Mouse (Mus musculus) kidney, postnatal 25 days (tissue): ENCODE data around the gene Actr5.

Experiments
- DNase-seq, 2 experiments: peaks; one replicate each; pipeline ENCODE4 v3.0.0; 2021; ENCODE audit warnings: mixed read lengths in 2 of 2

Gene Actr5

GRCm38 (mm10) chr2:158614418-158614955 is 10.2 kb upstream of the Actr5 start:
- no peak for DNase-seq

GRCm38 (mm10) chr2:158615161-158615680 is 9.5 kb upstream of the Actr5 start:
- DNase-seq = no peak

- DNase-seq = no peak
Observed at GRCm38 (mm10) chr2:158615702-158616101, 9.0 kb upstream of the Actr5 start.

DNA sequence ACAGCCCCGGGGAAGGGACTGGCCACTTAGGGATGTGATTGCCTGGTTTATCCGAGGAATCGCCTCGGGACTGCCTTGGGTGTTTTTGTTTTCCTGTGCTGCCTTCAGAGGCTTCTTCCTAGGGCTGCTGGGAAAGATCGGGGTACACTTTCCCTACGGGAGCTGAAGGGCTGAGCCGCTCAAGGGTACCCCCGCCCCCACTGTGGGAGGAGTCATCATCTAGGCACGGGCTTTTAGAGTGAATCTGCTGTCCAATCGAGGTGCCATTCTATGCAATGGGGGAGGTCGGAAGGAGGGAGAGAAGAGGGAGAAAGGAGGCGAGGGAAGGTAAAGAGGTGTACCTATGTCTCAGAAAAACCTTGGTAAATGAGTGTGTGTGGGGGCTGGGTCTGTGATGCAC is 8.4 kb upstream of the Actr5 start:
- DNase-seq = no peak

DNA sequence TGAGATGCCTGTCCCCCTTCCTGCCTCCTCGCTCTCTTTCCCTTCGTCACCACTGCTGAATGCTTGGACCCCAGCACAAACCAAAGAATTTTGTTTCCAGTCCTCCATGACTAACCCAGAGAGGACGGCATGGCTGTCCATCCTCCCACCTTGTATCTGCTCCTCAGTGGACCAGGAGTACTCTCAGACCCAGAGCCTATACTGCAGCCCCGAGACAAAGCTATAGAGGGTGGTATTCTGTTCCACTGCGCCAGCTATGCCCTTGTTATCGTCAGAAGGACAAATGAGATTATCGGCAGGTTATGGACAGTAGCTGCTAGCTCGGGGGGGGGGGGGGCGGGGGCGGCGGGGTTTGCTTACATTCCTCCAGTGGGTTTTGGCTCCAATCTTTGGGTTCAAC is 7.9 kb upstream of the Actr5 start:
- no peak for DNase-seq

- DNase-seq = peak; percentile 18 to 44
Observed at GRCm38 (mm10) chr2:158625231-158625630, 543 bp downstream of the Actr5 start.

DNA sequence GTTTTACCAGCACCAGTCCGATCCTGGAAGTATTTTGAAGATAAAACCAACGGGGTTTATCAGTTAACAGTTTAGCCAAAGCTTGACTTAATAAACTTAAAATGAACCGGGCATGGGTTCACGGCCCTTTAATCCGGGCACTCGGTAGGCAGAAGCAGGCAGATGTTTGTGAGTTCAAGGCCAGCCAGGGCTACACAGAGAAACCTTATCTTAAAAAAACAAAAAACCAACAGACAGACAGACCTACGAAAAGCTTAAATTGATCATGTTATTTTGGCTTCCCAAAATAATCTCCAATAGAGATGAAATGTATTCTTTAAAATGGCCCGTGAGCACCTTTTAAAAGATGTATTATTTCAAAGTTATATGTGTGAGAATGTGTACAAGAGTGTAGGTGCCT is 1.0 kb downstream of the Actr5 start:
- DNase-seq = no peak

DNA sequence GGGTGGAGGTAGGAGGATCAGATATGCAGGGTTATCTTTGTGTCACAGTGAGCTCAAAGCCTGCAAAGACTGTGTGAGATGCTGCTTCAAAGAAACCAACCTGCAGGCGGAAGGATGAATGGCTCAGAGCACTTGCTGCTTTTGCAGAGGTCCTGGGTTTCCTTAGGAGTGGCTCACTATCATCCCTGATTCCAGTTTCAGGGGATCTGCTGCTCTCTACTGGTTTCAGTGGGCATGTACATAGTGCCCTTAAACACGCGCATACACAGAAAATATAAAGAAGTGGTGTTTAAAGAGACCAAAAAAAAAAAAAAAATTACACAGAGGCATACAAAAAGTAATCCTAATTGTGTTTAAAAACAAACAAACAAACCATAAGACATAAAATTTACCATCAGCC is 4.2 kb downstream of the Actr5 start:
- DNase-seq = no peak

DNA sequence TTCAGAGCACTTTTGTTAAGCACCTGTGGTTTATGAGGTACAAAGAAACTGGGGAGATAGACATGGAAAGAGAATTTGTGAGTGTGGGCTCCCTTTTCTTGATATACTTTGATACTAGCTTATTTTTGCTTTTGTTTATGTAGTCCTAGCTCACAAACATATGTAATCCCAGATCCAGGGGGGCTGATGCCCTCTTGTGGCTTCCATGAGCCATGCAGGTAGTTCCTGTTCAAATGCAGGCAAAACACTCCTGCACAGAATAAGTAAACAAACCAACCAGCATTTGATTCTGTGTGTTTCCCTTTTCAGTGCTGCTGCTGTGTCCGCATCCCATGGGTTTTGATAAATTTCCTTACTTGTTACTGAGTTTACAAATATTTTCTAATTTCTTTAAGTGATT is 4.7 kb downstream of the Actr5 start:
- DNase-seq = peak in 1 of 2 experiments; percentile 45

DNA sequence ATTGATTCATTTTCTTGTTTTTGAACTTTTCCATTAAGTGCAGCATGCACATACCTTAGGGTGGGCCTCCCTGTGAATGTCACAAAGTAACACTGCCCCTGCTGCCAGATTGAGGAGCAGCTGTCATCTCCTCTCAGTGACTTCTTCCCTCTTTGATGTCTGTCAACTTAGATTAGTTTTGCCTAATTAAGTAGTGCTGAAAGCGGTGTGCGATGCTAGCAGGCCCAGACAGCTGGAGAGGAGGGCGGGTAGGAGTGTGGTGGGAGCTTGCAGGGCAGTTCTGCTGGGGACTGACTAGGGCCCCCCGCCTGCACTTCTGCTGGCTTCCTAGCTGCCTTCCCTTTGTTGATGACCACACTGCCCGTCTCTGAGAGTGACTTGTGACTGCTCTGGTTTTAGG is 7.2 kb downstream of the Actr5 start:
- DNase-seq = peak in 1 of 2 experiments; percentile 14

GRCm38 (mm10) chr2:158641869-158642268 is 17.2 kb downstream of the Actr5 start:
- peak; percentile 67 to 80 for DNase-seq

DNA sequence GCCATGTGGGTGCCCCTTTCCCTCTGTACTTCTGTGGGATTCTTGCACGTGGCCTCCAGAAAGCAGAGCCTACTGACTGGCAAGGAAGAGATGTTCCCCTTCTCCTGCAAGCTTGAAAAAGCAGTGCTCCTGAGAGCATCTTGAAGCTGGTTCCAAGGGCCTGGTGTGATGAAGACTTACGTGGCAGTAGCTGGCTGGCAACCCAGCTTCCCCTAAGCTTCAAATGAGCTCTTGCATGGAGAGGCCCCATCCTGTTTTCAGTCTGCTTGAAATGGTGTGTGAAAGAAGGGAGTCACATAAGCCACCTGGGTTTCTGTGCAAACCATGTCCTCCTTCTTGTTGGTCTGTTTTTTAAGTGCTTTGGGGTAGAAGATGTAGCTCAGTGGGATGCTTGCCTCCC is 17.9 kb downstream of the Actr5 start:
- no peak for DNase-seq

- DNase-seq = no peak
Observed at GRCm38 (mm10) chr2:158643791-158644190, 19.1 kb downstream of the Actr5 start.

- no peak for DNase-seq
Observed at GRCm38 (mm10) chr2:158651159-158651908, 26.6 kb downstream of the Actr5 start.

DNA sequence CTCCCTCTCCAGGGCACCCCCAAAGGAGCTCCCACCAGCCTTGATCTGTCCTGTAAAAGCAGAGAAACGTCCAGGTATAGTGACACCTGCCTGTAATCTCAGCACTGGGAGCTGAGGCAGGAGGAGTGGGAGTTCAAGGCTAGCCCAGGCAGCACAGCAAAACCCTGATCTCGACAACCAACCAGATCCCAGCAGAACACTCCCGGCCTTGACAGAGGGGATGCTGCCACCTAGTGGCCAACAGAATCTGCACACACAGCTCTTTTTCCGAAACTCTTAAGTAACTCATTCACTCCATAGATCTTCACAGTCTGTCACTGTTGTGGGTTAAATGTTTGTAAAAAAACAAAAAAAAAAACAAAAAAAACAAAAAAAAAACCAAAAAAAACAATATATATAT is 28.3 kb downstream of the Actr5 start:
- DNase-seq = peak; percentile 86 to 90

DNA sequence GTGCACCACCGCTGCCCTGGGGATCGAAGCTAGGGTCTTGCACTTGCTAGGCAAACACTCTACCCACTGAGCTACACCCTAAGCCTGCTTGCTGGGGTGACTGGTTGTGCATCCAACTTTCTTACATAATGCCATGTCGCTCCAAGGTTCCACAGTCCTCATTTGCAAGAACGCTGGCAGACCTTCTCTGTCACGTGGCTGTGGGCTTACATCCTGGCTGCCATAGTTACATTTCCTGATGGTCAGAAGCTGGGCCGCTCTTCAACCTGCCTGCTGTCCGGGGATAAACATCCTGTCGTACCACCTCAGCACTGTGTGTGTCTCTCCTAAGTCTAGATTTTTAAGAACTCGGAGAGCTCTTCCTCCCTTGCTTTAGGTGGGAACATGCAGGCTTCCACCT is 30.0 kb downstream of the Actr5 start:
- DNase-seq = peak; percentile 75 to 92

GRCm38 (mm10) chr2:158655806-158656205 is 31.1 kb downstream of the Actr5 start:
- DNase-seq = no peak

- DNase-seq = peak; percentile 78 to 94
Observed at GRCm38 (mm10) chr2:158658822-158659221, 34.1 kb downstream of the Actr5 start.

GRCm38 (mm10) chr2:158659346-158659745 is 34.7 kb downstream of the Actr5 start:
- DNase-seq = no peak

DNA sequence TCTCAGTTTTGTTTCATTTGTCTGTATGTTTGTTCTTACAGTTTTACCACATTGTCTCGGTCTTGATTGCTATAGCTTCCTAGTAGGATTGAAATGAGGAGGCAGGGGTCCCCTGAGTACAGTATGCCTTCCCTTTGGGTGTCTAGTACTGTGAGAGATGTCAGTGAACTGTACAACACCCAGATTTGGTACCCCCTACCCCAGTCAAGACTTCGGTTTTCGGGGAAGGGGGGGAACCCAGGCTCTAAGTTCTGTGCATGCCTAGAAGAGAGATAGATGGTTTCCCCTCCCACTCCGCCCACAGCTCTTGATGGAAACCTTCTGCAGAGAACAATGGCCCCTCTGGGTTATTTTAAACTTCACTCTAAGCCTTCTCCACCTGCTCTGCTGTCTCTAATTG is 40.4 kb downstream of the Actr5 start, which contains the start of gene Ppp1r16b:
Gene Ppp1r16b, plus strand, starts transcription at position 301 of the 400 bp plus-strand sequence.
- DNase-seq = no peak

DNA sequence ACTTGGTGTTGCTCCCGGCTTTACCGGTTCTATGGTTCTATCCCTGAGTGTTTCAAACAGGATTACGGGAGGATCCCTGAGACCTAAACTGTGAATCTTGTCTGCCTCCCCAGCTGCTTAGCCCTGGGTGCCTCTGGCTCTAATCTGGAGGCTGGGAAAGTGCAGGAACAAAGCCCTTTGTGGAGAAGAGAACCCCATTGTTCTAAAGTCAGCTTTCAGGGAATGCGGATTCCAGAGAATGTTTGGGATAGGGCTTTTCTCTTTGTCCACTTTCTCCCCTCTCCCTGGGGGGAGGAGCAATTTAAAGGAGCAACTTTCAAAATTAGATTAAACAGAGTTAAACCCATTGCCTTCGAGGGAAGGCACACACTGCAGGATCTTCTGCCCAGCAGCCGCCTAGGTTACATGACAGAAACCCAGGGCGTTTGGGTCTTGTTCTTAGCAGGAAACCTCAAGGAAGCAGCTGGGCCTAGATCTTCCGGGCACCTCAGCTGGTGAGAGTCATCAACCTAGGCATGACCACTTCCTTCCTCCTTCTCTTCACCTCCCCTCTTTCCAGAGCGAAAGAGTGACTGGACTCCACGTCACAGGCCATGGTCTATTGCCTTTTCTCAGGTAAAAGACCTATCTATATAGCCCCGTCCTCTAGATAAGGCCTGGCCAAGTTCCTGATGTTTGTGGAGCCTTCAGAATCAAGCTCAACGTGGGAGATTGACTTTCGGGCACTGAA is 41.5 kb downstream of the Actr5 start:
- no peak for DNase-seq

DNA sequence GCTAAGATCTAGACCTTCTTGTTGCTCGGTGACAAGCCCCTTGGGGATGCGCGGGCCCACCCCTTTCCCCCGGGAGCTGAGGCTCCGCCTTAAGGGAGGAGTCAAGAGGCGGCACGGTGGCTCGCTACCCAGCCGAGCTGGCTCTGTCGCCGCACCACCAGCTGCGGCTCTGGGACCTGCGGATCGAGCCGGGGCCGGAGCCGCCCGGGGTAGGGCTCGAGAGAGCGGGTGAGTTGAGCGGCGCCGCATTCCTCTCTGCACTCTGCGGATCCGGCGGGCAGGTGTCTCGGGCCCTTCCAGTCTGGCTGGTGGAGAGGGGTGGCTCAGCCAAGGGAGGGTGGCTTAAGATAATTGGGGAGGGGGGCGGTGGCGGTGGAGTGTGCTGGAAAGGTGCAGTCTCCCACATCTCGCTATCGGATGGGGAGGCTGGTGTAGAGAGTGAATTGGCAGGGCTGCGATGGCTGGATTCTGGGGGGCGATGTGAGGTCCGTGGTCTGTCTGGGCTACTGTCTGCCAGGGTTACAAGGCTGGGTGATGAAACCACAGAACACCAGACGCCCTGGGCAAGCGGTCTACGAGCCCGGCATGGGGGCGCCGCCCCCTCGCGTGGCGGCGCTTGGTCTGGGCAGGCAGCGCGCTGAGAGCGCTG is 42.5 kb downstream of the Actr5 start:
- peak; percentile 71 to 85 for DNase-seq
